Mouse (Mus musculus) lung, adult 2 months (tissue): ENCODE results near the gene Olfml2a. TPM values are rescaled to one million over a fixed set of nuclear protein-coding genes. Genes with fewer than 3 reads are reported as not detected.

Experiments used
- DNase-seq: peaks from one replicate; pipeline ENCODE4 v3.0.0; 2022
- H3K4me1 ChIP-seq: fragments of 200-500 bp; 2 replicates; pipeline ENCODE4 v1.6.1; 2011; ENCODE audit warnings: low read length; ENCODE audit not compliant: control insufficient read depth, insufficient read depth
- H3K4me3 ChIP-seq: fragments of 200-500 bp; replicated peaks from 2 replicates; pipeline ENCODE3; 2011; ENCODE audit warnings: low read depth, mild to moderate bottlenecking, control low read depth, low read length; ENCODE audit errors: extremely low read depth
- CTCF ChIP-seq: fragments of 200-500 bp; IDR thresholded peaks from 2 replicates; pipeline ENCODE4 v1.5.1; 2011; ENCODE audit warnings: mild to moderate bottlenecking, low read length, control low read depth; ENCODE audit not compliant: insufficient read depth
- POLR2A ChIP-seq: fragments of 200-500 bp; IDR thresholded peaks from 2 replicates; pipeline ENCODE4 v1.6.1; 2011; ENCODE audit warnings: low read depth, mild to moderate bottlenecking, control low read depth, low read length, borderline replicate concordance; ENCODE audit errors: extremely low read depth
- WGBS: fragments of 180-500 bp; shearing (Covaris S2); methylation state at CpG from one replicate; pipeline ENCODE4 v1.1.7; 2018; 5-methylcytosine and 5-hydroxymethylcytosine counted together
- polyA plus RNA-seq: library from polyadenylated mRNA; depleted of rRNA; stranded (reverse); fragments of >200 nt; gene quantifications from 2 replicates; pipeline ENCODE4 v1.2.3, GENCODE M21; 2012; rRNA removed

The Olfml2a gene
- 9.7 and 11.3 TPM in 2 replicates for polyA plus RNA-seq

DNA sequence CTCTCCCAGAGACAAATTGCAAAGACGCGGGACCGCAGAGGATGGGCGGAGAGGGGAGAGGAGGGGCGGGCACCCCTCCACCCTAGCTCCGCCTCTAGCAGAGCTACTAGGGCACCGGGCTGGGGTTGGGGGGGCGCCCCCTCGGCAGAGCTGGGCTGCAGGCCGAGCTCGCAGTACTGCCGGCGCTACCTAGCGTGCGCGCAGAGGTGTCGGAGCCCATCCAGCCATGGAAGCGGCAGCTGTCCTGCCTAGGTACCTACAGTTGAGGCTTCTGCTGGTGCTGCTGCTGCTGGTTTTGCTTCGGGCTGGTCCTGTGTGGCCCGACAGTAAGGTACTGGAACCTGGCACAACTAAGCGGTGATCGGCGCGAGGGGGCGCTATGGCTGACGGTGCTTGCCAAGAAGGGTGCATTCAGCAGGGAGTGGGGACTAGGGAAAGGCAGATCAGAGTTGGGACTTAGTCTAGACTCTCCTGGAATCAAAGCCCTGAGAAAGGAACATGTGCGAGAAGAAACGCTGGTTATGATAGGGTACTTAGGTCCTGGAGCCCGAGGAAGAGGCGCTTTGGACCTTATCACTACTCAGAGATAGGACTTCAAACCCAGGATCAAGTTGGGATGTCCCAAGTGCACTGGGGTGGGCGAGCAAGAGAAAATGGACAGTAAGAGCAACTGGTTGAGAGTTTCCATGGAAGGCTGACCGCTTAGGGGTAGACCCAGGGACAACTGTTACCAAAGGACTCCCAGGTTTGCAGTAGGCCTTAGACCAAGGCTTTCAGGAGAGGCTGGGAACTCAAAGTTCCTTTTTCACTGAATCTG, at the start of gene Olfml2a:
Olfml2a (plus strand) TSS at position 128 of the 817 bp plus-strand sequence.
- H3K4me3 ChIP-seq: peak within 1 kb of the TSS; percentile 72
- H3K4me1 ChIP-seq: no peaks in the 10 kb centered on the region; the same call in 1 of the 2 replicates
- DNase-seq: peak; percentile 79
- TF ChIP-seq CTCF (peak; percentile 66), POLR2A (no peak)
- 10% methylated on average over 32 of the region's 32 CpGs for WGBS

DNA sequence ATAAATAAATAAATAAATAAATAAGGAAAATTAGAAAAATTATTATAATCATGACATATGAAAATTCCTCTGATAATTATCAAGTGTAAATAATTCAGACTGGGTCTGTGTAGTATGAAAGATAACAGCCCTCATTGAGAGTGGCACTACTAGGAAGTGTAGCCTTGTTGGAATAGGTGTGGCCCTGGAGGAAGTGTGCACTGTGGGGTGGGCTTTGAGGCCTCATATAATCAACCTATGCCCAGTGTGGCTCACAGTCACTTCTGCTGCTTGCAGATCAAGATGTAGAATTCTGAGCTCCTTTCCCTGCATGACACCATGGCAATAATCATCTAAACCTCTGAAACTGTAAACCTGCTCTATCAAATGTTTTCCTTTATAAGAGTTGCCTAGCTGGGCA, 28.9 kb upstream of the Olfml2a start:
- no peaks in the 10 kb centered on the region; the same call in 1 of the 2 replicates for H3K4me1 ChIP-seq
- no peak for DNase-seq
- TF ChIP-seq POLR2A (no peak), CTCF (no peak)

DNA sequence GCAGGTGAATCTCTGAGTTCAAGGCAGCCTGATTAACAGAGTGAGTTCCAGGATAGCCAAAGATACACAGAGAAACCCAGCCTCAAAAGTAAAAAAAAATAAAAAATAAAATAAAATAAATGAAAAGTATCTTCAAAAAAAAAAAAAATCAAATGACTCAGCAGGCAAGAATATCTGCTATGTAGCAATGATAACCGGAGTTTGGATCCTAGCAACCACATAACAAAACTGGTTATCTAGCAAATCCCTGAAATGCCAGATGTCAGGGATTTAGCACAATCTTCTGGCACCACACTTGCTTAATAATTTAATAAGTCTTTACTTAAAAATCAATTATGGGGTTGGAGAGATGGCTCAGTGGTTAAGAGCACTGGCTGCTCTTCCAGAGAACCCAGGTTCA, 27.5 kb upstream of the Olfml2a start:
- peaks cover 2% of the 10 kb centered on the region for H3K4me1 ChIP-seq
- WGBS: 66% methylated on average over 1 of the region's 1 CpGs
- no peak for DNase-seq
- no peak overlapping the region for H3K4me3 ChIP-seq
- TF ChIP-seq CTCF: no peak
- no peak for TF ChIP-seq POLR2A

More for the DNA sequence above, 28.9 kb upstream of the Olfml2a start:
- H3K4me3 ChIP-seq: no peak overlapping the region

DNA sequence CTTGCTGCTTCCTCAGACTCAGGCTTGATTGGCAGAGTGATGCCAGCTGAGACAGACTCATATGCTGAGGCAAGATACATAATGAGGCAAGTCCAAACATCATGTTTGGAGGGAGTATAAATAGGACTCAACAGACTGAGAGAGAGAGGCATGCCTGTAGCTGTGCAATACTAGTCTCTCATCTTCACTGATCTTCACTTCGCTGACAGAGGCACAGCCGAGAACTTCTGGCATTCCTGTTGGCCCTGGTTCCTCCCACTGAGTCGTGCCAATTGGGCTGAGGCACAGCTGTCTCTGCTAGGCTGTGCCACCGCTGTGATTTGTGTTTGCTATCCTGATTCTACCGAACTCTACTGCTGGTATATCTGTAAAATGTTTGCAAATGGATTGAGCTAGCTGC, 25.7 kb upstream of the Olfml2a start:
- no peak overlapping the region for H3K4me3 ChIP-seq
- peaks cover 2% of the 10 kb centered on the region for H3K4me1 ChIP-seq
- WGBS: 50% methylated on average over 5 of the region's 5 CpGs
- TF ChIP-seq CTCF (no peak), POLR2A (no peak)
- no peak for DNase-seq

DNA sequence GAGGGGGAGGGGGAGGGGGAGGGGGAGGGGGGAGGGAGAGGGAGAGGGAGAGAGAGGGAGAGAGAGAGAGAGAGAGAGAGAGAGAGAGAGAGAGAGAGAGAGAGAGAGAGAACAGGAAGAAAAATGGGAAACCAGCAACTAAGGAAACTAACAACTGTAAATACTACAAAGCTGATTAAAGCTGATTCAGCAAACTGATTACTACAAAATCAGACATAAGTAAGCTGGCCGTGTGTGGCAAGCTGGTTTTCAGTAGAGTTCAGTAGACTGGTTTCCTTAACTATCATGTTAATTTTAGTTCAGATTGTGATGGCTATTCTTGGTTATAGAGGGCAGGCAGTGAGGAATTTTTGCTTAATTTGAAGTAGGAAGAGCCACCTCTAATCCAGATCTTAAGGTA, 23.2 kb upstream of the Olfml2a start:
- TF ChIP-seq CTCF (no peak), POLR2A (no peak)
- 56% methylated on average over 1 of the region's 1 CpGs for WGBS
- DNase-seq: no peak
- Histone ChIP-seq H3K4me3 (no peak overlapping the region), H3K4me1 (peaks cover 2% of the 10 kb centered on the region)

DNA sequence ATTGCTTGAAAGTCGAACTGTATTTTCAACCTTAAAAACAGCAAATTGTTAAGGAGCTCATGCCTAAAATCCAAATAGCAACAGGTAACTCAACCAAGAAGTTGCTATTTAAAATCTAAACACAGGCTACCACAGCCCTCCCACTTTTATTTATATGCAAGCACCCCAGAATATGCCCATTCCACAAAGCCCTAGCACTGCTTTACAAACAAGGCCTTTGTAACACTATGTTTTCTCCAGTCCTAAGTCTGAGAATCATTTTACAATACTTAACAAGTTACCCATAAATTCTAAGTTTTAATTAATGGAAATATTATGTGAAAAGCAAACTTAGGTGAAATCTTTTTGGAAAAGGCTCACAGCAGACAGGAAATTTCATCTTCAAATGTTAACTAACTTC, 17.3 kb upstream of the Olfml2a start:
- DNase-seq: no peak
- WGBS: 88% methylated on average over 1 of the region's 1 CpGs
- TF ChIP-seq POLR2A: no peak
- Histone ChIP-seq H3K4me3 (no peak overlapping the region), H3K4me1 (no peaks in the 10 kb centered on the region)

DNA sequence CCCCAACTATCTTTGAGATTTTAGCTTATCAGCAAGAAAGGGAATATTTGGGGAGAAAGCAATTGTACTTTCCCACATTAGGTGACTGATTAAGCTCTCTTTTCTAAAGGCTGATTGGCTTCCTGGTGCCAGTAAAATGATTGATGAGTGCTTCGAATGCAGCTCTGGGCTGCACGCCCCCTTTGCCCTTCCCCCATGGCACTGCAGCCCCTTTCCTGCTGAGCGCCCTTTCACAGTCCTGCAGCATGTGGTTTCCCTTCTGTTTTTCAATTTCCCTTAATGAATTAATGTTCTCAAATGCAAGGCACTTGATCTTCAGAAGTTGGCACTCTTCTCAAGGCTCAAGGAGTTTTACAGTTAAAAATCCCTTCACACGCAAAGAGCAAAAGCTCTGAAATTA, 16.8 kb upstream of the Olfml2a start:
- DNase-seq: no peak
- no peak for TF ChIP-seq POLR2A
- no peak for TF ChIP-seq CTCF
- Histone ChIP-seq H3K4me1 (no peaks in the 10 kb centered on the region), H3K4me3 (no peak overlapping the region)
- WGBS: 43% methylated on average over 4 of the region's 4 CpGs

DNA sequence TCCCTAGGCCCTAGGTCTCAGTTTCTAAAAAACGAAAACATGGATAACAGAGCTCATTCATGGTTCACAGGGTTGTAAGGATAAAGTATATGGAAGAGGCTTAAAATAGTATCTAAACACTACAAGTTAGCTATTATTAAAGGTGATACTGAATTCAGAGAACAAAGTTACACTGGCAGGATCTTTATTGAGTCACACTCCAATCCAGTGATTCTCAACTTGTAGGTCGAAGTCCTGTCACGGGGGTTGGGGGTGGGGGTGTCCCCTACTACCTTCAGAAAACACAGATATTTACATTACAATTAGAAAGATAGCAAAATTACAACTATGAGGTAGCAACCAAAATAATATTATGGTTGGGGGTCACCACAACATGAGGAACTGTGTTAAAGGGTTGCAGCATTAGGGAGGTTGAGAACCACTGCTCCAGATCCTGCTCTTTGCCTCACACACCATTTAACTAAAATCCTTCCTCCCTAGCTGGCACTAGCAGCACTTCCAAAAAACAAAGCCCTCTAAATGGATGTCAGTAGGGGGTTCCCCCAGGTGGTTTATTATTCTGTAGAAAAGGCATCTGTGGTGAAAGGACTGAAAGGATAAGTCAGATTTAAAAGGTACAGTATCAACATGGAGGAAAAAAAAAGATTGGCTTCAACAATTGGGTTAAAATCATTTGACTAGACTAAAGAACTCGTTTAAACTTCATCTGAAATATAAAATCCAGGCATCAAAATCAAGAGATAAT, 14.7 kb upstream of the Olfml2a start:
- DNase-seq: no peak
- Histone ChIP-seq H3K4me1 (no peaks in the 10 kb centered on the region), H3K4me3 (no peak overlapping the region)
- WGBS: 73% methylated on average over 4 of the region's 4 CpGs
- no peak for TF ChIP-seq CTCF
- TF ChIP-seq POLR2A: no peak

DNA sequence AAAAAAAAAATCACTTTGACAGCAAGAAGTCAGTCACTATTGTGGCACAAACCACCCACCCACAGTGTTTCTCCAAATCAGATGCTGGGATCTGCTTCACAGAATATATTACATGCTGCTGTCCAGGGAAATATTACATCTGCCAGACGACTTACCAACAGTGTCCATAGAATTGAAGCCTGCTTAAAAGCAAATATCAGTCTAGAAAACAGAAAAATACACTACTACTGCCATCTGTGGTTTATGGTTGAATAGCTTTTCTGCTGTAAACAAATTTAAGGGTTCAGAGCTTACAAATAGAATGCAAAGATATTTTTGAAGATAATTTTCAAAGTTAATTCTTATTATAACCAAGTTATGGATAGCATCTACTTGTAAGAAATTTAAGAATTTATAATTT, 10.4 kb upstream of the Olfml2a start:
- TF ChIP-seq CTCF (no peak), POLR2A (no peak)
- WGBS: 50% methylated on average over 1 of the region's 1 CpGs
- Histone ChIP-seq H3K4me1 (no peaks in the 10 kb centered on the region; the same call in 1 of the 2 replicates), H3K4me3 (no peak overlapping the region)
- DNase-seq: no peak

DNA sequence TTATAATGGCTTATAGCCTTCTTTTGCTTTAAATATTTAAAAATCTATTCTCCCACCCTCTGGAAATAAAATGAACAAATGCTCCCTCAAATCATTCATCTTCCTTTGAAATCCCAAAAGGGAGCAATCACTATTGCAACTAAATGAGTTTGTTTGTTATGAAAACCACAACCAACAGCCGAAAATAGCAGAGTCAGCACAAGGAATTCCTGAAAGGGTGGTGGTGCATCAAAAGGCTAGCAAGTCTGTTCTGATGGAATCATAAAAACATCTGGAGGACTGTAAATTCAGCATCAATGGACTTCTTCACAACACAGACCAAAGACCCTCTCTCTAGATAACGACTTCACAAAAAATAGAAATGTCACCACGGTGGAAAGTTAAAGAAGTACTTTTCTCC, 8.3 kb upstream of the Olfml2a start:
- DNase-seq: no peak
- TF ChIP-seq CTCF (no peak), POLR2A (no peak)
- Histone ChIP-seq H3K4me3 (no peak overlapping the region), H3K4me1 (no peaks in the 10 kb centered on the region; the same call in none of the 2 replicates)
- WGBS: 74% methylated on average over 3 of the region's 3 CpGs
